Mouse (Mus musculus): ENCODE results near the gene Mtmr12.

Mtmr12 gene

DNA sequence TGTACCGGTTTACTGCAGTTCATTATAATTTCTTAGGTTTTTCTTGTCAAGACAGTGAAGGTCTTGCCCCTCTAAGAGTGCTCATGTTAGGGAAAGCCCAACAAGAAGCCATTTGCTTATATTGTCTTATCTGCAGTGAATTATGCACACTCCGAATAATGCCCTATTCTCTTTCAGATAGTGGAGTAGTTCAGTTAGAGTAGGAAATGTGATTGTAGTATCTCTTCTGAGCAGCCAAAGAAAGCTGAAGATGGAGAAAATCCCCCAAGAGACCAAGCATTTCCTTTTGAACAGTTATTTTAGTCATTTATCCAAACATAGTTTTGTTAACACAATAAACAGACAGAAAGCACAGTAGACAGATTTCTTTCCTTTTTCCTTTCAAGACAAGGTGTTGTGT lies 32.1 kb downstream of the Mtmr12 start:
- DNase-seq: no peak

DNA sequence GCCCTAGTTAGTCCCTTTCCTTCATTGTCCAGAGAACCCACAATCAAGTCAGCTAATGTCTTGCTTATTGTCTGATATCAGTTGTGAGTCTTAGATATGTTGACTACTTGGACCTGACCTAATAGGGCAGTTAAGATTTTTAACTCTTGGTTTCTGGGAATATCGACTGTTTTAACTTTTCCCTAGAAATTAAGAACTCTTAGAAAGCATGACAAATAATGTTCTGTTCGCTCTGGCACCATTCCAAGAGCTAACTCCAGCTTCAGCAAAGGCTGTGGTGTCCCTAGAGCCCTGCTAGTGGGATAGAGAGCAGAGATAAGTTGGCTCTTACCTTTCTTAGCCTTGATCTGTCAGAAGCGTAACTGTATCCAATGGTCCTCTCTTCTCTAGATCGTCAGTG lies 32.7 kb downstream of the Mtmr12 start:
- DNase-seq: no peak

- no peak for DNase-seq
Observed at GRCm38 (mm10) chr15:12238337-12238736, 33.5 kb downstream of the Mtmr12 start.

- DNase-seq: no peak
Observed at GRCm38 (mm10) chr15:12240705-12241328, 36.0 kb downstream of the Mtmr12 start.

DNA sequence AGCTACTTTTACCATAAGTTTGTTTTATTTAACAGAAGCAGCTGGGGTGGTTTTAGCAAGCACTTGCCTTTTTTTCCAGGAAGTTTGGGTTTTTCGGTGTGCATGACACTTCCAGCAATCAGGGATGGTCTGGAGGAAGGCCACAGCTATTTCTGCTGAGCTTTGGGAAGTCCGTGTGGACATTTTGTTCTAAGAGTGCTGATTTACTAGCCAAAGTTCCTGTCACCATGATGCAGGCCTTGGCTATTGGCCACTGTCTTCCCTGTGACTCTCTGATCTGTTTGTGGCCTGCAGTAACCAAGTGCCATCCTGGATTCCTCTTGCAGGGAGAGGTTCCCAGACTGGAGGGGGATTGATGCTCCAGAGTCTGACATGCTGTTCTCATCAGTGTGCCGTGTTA lies 39.0 kb downstream of the Mtmr12 start:
- peak; percentile 66 for DNase-seq

DNA sequence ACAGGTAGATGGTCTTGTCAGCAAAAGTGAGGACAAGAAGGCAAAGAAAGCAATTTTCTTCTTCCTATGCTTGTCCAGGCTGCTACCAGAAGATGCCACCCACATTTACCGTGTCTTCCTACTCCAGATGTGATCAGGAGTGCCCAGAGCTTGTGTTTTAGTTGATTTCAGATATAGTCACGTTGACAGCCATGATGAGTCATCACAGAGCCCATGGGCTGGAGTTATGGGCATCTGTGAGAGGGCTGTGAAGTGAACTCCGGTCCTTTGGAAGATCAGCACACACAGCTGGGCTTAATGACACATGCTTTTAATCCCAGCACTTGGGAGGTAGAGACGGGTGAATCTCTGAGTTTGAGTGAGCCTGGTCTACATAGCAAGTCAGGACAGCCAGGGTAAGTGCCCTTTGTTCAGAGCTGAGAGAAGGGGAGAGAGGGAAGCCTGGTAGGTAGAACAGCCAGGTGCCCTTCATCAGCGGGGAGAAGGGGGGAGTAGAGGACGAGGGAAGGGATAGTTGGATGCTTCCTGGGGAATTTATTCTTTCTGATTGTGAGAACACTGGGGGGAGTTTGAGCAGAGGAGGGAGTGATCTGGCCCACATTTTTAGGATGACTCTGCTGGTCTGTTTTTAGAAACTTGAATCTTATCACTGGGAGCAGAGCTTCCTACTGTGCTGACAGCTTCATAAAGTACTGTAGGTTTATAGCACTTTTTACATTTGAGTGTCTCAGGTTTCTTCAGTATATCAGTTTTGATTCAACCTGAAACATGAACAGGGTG lies 40.9 kb downstream of the Mtmr12 start:
- DNase-seq: no peak

DNA sequence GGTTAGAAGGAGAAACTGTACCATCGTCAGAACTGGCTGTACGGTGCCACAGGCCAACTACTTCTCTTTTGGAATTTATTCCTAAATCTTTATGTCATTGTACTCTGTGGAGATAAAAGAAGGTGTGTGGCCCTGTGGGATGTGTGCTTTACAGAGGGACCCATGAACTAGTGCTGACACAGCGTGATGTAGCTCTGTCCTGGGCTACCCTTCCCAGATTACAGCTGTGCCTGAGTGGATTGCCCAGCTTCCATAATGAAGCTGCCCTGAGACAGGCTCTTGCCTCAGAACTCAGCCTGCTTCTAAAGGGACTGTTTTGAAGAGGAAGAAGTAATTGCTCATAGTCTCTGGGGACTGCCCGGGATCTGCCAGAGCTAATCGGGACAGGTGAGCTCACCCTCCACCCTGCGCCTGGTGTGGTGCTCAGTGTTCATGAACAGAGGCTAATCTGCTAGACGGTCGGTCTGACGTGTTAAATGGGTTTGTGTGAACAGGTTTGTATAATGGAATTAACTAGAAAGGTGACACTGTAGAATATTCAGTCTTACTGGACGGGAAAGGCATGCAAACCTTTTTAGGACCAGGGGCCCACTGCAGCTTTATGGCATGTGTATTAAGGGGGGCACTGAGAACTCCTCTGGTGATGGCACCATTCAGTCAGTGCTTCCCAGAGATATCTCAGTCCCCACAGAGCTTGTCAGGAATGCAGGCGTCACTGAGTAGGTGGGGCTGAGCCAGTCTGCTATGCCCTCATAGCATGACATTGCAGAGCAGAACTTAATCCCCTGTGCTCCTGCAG lies 41.7 kb downstream of the Mtmr12 start:
- DNase-seq: no peak

DNA sequence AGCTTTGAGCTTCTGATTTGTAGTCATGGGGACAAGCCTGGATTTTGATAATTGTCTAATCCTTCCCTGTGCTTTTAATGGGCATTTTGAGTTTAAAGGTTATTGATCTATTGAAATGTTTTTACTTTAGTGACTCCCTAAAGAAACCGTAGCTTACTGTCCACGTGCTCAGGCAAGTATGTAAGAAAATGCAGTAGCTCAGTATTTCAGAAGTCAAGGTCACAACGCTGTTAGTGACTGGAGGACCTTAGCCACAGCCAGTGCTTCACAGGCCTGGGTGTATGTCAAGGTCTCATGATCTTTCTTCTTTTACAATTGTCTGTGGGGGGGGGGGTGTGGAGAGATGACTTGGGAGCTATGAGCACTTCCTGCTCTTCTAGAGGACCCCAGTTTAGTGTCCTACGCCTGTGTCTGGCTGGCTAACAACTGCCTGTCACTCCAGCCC lies 42.4 kb downstream of the Mtmr12 start:
- no peak for DNase-seq

DNA sequence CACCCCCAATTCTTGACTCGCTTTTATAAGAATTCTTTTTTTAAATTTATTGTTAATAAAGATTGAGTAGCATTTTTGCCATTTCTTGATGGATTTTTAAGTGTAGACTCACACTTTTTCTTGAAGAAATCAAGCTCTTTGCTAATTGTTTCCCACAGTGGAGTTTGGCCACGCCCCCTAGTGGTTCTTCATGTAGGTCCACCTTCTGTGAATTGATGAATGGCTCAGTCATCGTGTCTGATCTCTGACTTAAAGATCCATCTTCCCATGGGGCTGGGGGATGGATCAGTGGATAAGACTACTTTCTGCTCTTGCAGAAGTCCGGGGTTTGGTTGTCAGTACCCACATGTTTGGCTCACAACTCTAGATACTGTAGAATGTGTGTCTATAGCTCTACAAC lies 43.5 kb downstream of the Mtmr12 start:
- DNase-seq: peak; percentile 45

- no peak for DNase-seq
Observed at GRCm38 (mm10) chr15:12250350-12250749, 45.5 kb downstream of the Mtmr12 start.

DNA sequence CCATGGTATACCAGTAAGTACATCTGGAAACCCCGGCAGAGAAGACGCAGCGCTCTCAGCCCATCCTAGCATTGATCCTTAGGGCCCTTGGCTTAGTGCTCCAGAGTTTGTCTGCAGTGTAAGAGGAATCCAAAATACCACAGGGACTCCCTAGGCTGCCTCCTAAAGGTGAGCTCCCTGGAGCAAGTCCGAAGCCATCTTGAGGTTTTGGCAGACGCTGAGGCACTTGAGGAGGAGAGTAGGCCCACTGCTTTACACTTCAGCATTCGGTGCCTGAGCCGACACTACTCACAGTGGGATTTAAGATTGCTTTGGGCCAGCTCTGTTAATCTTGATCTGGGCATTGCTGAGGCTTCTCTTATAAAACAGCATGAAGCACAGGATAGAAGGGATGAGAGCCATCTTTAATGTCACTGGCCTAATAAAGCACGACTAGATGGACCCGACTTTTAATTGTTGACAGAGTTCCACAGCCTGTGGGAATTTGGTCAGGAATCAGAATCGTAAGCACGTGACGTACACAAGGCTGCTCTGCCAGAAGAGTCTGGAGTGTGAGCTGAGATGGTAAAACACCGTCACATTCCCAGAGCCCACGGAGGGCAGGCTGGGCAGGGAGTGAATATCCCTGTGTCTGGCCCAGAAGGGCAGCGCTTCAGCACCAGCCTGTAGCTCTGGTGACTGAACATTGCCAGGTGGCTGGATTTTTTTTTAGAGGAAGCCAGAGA lies 46.8 kb downstream of the Mtmr12 start:
- DNase-seq: no peak

- DNase-seq: no peak
Observed at GRCm38 (mm10) chr15:12252141-12252489, 47.3 kb downstream of the Mtmr12 start.

GRCm38 (mm10) chr15:12257730-12258494 lies 53.1 kb downstream of the Mtmr12 start:
- no peak for DNase-seq

DNA sequence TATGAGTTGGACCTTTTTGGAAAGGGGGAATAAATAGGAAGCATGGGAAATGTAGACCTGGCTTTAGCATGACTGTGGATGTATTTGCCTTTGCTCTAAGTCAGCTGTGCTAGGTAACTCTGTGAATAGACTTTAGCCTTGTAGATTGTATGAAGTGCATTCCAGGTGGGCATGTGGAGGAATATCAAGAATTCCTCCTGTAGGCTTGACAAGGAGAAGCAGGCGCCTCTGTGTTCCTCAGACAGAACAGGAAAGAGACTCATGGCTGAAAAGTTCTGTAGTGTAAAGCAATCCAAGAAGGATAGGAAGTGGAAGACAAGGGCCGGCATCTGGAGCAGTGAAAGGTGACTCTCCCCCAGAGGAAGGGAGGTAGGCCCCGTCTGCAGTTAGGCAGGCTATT lies 58.2 kb downstream of the Mtmr12 start:
- no peak for DNase-seq

DNA sequence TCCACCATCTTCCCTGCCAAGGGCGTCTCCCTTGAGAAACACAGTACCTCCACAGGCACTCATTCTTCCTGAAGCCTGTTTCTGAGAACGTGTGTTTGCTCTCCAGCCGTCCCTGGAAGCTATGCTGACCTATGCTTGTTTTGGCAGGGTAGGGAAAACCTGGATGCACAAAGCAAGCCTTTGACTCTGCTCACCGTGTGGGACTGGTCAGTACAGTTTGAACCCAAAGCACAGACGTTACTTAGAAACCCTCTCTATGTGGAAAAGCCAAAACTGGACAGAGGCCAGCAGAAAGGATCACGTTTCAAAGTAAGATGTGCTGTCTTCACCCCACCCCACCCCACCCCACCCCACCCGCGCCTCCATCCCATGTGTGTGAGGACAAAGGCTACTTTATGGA lies 61.6 kb downstream of the Mtmr12 start:
- no peak for DNase-seq

GRCm38 (mm10) chr15:12268021-12268420 lies 63.2 kb downstream of the Mtmr12 start:
- peak; percentile 76 for DNase-seq

- no peak for DNase-seq
Observed at GRCm38 (mm10) chr15:12271340-12271739, 66.5 kb downstream of the Mtmr12 start.

DNA sequence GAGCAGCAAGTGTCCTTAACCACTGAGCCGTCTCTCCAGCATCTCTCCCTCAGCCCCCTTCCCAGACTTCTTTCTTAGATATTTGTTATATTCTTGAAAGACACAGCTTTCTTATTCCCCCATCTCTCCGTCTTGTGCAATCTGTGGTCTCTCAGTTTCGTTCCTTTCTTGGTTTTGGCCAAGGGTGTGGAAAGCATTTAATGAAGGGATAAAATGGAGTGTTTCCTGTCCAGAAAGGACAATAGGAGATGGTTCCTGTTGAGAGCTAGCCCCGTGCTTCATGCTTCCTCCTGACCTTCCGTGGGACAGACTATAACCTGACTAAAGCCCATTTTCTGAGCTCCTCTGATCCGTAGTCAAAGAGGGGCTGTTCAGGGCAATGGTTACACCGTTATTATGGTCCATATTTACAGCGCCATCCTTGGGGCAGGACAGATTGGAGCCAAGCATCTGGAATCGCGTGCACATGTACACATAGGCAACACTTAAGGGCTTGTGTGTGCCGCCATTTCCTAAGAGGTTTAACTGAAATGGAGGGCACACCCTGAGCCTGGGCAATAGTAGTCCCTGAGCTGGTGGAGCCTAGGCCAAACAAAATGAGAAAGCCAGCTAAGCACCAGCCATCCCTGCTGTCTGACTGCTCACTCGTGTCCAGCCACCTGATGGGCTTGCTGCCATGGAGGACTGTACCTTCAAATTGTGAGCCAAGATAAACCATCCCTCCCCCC lies 68.7 kb downstream of the Mtmr12 start:
- DNase-seq: no peak

GRCm38 (mm10) chr15:12274053-12274769 lies 69.4 kb downstream of the Mtmr12 start:
- no peak for DNase-seq

- DNase-seq: no peak
Observed at GRCm38 (mm10) chr15:12275091-12275623, 70.3 kb downstream of the Mtmr12 start.

- DNase-seq: no peak
Observed at GRCm38 (mm10) chr15:12279816-12280215, 75.0 kb downstream of the Mtmr12 start.
